Comparison of ENCODE assay signal across 8 mouse cellular contexts in the genomic region with DNA sequence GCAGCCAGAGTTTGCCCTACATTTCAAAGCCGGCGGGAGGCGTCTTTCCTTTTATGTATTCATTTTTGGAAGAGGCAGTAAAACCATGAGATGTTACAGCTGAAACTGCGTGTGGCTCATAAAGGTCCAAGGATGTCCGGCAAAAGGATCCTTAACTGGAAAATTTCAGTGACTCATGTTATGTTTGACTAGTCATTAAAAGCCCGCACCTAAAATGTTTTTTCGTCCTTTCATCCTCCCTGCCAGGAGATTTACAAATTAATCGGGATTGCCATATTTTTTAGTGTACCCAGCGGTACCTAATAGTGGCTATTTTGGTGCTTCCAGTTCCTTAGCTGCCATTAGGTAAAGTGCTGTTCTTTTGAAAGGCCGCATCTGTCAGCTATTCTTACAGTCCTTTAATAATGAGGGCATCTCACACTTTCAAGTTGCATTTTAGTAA. TPM values are rescaled to one million over a fixed set of nuclear protein-coding genes. Genes with fewer than 3 reads are reported as not detected.
DNase-seq lines count a peak whose midpoint lies in the region; ATAC-seq and TF ChIP-seq lines count a peak whose summit lies in the region.

No protein-coding gene starts in this region.

- H3K27ac ChIP-seq in kidney, embryonic 14.5 days (ENCODE audit: low read depth, low read length) = peak overlapping the region; percentile 91; the same call in 1 of the 2 replicates
- H3K27ac ChIP-seq in cortical plate, adult 2 months (ENCODE audit: insufficient read depth, low read length) = peak overlapping the region; percentile 89
- peak overlapping the region; percentile 95 for H3K27ac ChIP-seq in hindbrain, embryonic 14.5 days
- H3K27ac ChIP-seq in midbrain, embryonic 15.5 days = peak overlapping the region; percentile 92

- no peak for DNase-seq in kidney, adult 8-10 months
- DNase-seq in hindbrain, embryonic 14.5 days (ENCODE audit: low spot score) = no peak
- no peak for DNase-seq in thymus, postnatal 25 days
- DNase-seq in right cerebral cortex, postnatal 25 days = no peak
- no peak for DNase-seq in adrenal gland, adult 8-10 months

- no peak for ATAC-seq in kidney, embryonic 14.5 days (ENCODE audit: low FRiP score, low TSS enrichment)
- ATAC-seq in hindbrain, embryonic 14.5 days (ENCODE audit: low FRiP score) = no peak
- ATAC-seq in midbrain, embryonic 15.5 days (replicated peaks) = no peak

- TF ChIP-seq CTCF in cortical plate, adult 2 months (IDR thresholded peaks at IDR 0.05; ENCODE audit: extremely low read depth, insufficient read depth, low read length) = no peak

- H3K4me2 ChIP-seq in kidney, embryonic 14.5 days (replicated peaks; ENCODE audit: low read depth, low read length) = peak overlapping the region; percentile 78
- peak overlapping the region; percentile 94 for H3K4me2 ChIP-seq in hindbrain, embryonic 14.5 days (replicated peaks)
- peak overlapping the region; percentile 60 for H3K4me2 ChIP-seq in midbrain, embryonic 15.5 days

- H3K4me1 ChIP-seq in kidney, embryonic 14.5 days (ENCODE audit: control insufficient read depth, insufficient read depth, low read length) = peaks cover 11% of the 10 kb centered on the region
- H3K4me1 ChIP-seq in cortical plate, adult 2 months (ENCODE audit: control insufficient read depth, insufficient read depth, low read length) = peaks cover 2% of the 10 kb centered on the region
- H3K4me1 ChIP-seq in hindbrain, embryonic 14.5 days (replicated peaks; ENCODE audit: control insufficient read depth, insufficient read depth, low read length) = peaks cover 26% of the 10 kb centered on the region
- peaks cover 27% of the 10 kb centered on the region for H3K4me1 ChIP-seq in midbrain, embryonic 15.5 days

- H3K9ac ChIP-seq in kidney, embryonic 14.5 days (ENCODE audit: low read depth, low read length) = peak overlapping the region; percentile 77
- H3K9ac ChIP-seq in hindbrain, embryonic 14.5 days = peak overlapping the region; percentile 82
- peak overlapping the region; percentile 61 for H3K9ac ChIP-seq in midbrain, embryonic 15.5 days

- 10% methylated on average over 10 of the region's 10 CpGs for WGBS in kidney, embryonic 14.5 days
- WGBS in hindbrain, embryonic 14.5 days = 18% methylated on average over 10 of the region's 10 CpGs
- 20% methylated on average over 10 of the region's 10 CpGs for WGBS in midbrain, embryonic 15.5 days

- no peaks in the 10 kb centered on the region for H3K27me3 ChIP-seq in kidney, embryonic 14.5 days (ENCODE audit: control insufficient read depth, insufficient read depth, low read length)
- no peaks in the 10 kb centered on the region for H3K27me3 ChIP-seq in hindbrain, embryonic 14.5 days (ENCODE audit: control insufficient read depth, insufficient read depth, low read length)
- H3K27me3 ChIP-seq in midbrain, embryonic 15.5 days (replicated peaks) = no peaks in the 10 kb centered on the region

- no peaks in the 10 kb centered on the region for H3K9me3 ChIP-seq in kidney, embryonic 14.5 days (ENCODE audit: control insufficient read depth, low read length)
- H3K9me3 ChIP-seq in hindbrain, embryonic 14.5 days (ENCODE audit: control insufficient read depth, low read length) = no peaks in the 10 kb centered on the region
- no peaks in the 10 kb centered on the region for H3K9me3 ChIP-seq in midbrain, embryonic 15.5 days

- peak overlapping the region; percentile 99 for H3K4me3 ChIP-seq in kidney, embryonic 14.5 days (ENCODE audit: low read length)
- H3K4me3 ChIP-seq in cortical plate, adult 2 months (ENCODE audit: insufficient read depth, low read length) = peak overlapping the region; percentile 56
- H3K4me3 ChIP-seq in hindbrain, embryonic 14.5 days (replicated peaks; ENCODE audit: low read length) = peak overlapping the region; percentile 97
- peak overlapping the region; percentile 87 for H3K4me3 ChIP-seq in midbrain, embryonic 15.5 days

- H3K36me3 ChIP-seq in kidney, embryonic 14.5 days (ENCODE audit: control insufficient read depth, insufficient read depth, low read length) = no peaks in the 10 kb centered on the region
- no peaks in the 10 kb centered on the region for H3K36me3 ChIP-seq in hindbrain, embryonic 14.5 days (replicated peaks; ENCODE audit: control insufficient read depth, insufficient read depth)
- no peaks in the 10 kb centered on the region for H3K36me3 ChIP-seq in midbrain, embryonic 15.5 days (replicated peaks)

- TF ChIP-seq POLR2A in cortical plate, adult 2 months (IDR thresholded peaks at IDR 0.05; ENCODE audit: extremely low read depth, insufficient read depth, low read length) = no peak

RNA-seq across cellular contexts. Expression of a gene that starts 0.6 kb away (rescaled TPM):
- polyA plus RNA-seq in kidney, embryonic 14.5 days (2014; fragmentation: Nextera tagmentation; extraction: Ambion mirVana) = 106 and 107 TPM in 2 replicates
- 40.8 and 43.4 TPM in 2 replicates for polyA plus RNA-seq in cortical plate, adult 2 months (2012; rRNA removed)
- polyA plus RNA-seq in hindbrain, embryonic 14.5 days (2014; fragmentation: Nextera tagmentation; extraction: Ambion mirVana) = 58.2 and 58.5 TPM in 2 replicates
- polyA plus RNA-seq in midbrain, embryonic 15.5 days (2015; fragmentation: Nextera tagmentation; extraction: Ambion mirVana) = 46.8 and 48.6 TPM in 2 replicates
- 100 to 1,000 TPM; 106 to 147 (median 121) TPM for total RNA-seq in adrenal gland, adult 8-10 months (2022)

RNA-seq across cellular contexts. Expression of a gene that starts 51.6 kb away (rescaled TPM):
- polyA plus RNA-seq in kidney, embryonic 14.5 days (2014; fragmentation: Nextera tagmentation; extraction: Ambion mirVana) = 235 and 236 TPM in 2 replicates
- 38.6 and 38.9 TPM in 2 replicates for polyA plus RNA-seq in cortical plate, adult 2 months (2012; rRNA removed)
- 138 and 140 TPM in 2 replicates for polyA plus RNA-seq in hindbrain, embryonic 14.5 days (2014; fragmentation: Nextera tagmentation; extraction: Ambion mirVana)
- 119 and 122 TPM in 2 replicates for polyA plus RNA-seq in midbrain, embryonic 15.5 days (2015; fragmentation: Nextera tagmentation; extraction: Ambion mirVana)
- 10 to 100 TPM; 70.7 to 71.9 (median 71.3) TPM for total RNA-seq in adrenal gland, adult 8-10 months (2022)

RNA-seq across cellular contexts. Expression of a gene that starts 58.9 kb away (rescaled TPM):
- not detected in 2 replicates for polyA plus RNA-seq in kidney, embryonic 14.5 days (2014; fragmentation: Nextera tagmentation; extraction: Ambion mirVana)
- 1.1 and 1.2 TPM in 2 replicates for polyA plus RNA-seq in cortical plate, adult 2 months (2012; rRNA removed)
- 0.26 TPM in 1 of 2 replicates, not detected in the other for polyA plus RNA-seq in hindbrain, embryonic 14.5 days (2014; fragmentation: Nextera tagmentation; extraction: Ambion mirVana)
- polyA plus RNA-seq in midbrain, embryonic 15.5 days (2015; fragmentation: Nextera tagmentation; extraction: Ambion mirVana) = 0.22 and 0.36 TPM in 2 replicates
- total RNA-seq in adrenal gland, adult 8-10 months (2022) = under 1 TPM in 1 of 4 experiments, not detected in 3; 0.89 TPM
